Mouse (Mus musculus): ENCODE measurements at regions not wholly inside any gene's neighbourhood (a gene's known extent, or its start where the extent isn't known, plus 50 kb on each side); places are given as distances from the start of the nearest gene placed in this dataset.

- no peak for TF ChIP-seq CTCF (IDR thresholded peaks at IDR 0.05)
- no peak for TF ChIP-seq EP300 (IDR thresholded peaks at IDR 0.05)
These were observed 145.6 kb upstream of the Samsn1 start for GRCm38 (mm10) chr16:76167651-76168050.
